Mouse (Mus musculus) CH12.LX (cell line): ENCODE data around the gene Golga1. TPM values are rescaled to one million over a fixed set of nuclear protein-coding genes. Genes with fewer than 3 reads are reported as not detected.

Source experiments
- DNase-seq: peaks from one replicate; pipeline ENCODE4 v3.0.0-alpha.2; 2013; ENCODE audit errors: extremely low read depth
- H3K27ac ChIP-seq: 2 replicates; pipeline ENCODE4 v1.5.1; 2012; ENCODE audit warnings: low read depth, mild to moderate bottlenecking, control low read depth, moderate library complexity; ENCODE audit not compliant: insufficient read depth
- H3K27me3 ChIP-seq: replicated peaks from 2 replicates; pipeline ENCODE3; 2012; ENCODE audit warnings: inconsistent platforms
- H3K36me3 ChIP-seq, 2 experiments: replicated peaks in 1 of 2; 2 replicates each; pipeline versions ENCODE3 to v1.6.1; 2012; ENCODE audit warnings: inconsistent platforms in 1 of 2, low read length in 1 of 2, mild to moderate bottlenecking in 1 of 2, mixed read lengths in 1 of 2, moderate library complexity in 1 of 2; ENCODE audit not compliant: control insufficient read depth in 1 of 2, insufficient read depth in 1 of 2
- H3K4me1 ChIP-seq, 2 experiments: 2 replicates each; pipeline ENCODE4 v1.6.1; 2012; ENCODE audit warnings: inconsistent platforms in 1 of 2, moderate library complexity in 1 of 2; ENCODE audit not compliant: insufficient read depth in 2 of 2, control insufficient read depth in 1 of 2
- H3K4me2 ChIP-seq: 2 replicates; pipeline ENCODE4 v1.6.1; 2012; ENCODE audit warnings: low read depth, mild to moderate bottlenecking, control low read depth; ENCODE audit not compliant: poor library complexity, insufficient read depth, severe bottlenecking
- H3K4me3 ChIP-seq, 3 experiments: fragments of 150-350 bp in 1 of 3; sonication (generic) in 1 of 3; replicated peaks in 1 of 3; 2 replicates each; pipeline versions ENCODE3 to v1.5.1; 2011 to 2012; ENCODE audit warnings: low read depth in 2 of 3, low read length in 2 of 3, mild to moderate bottlenecking in 2 of 3, moderate library complexity in 2 of 3, control low read depth in 1 of 3, improper control_type of control experiment in 1 of 3, inconsistent platforms in 1 of 3, mixed read lengths in 1 of 3; ENCODE audit not compliant: poor library complexity in 1 of 3
- H3K79me2 ChIP-seq: replicated peaks from 2 replicates; pipeline ENCODE4 v1.6.1; 2012; ENCODE audit warnings: mild to moderate bottlenecking, moderate library complexity; ENCODE audit not compliant: control insufficient read depth, poor library complexity, insufficient read depth, severe bottlenecking; ENCODE audit errors: extremely low read depth
- H3K9ac ChIP-seq: 2 replicates; pipeline ENCODE4 v1.6.1; 2012; ENCODE audit warnings: low read depth, mild to moderate bottlenecking, control low read depth, moderate library complexity; ENCODE audit not compliant: insufficient read depth
- H3K9me3 ChIP-seq: replicated peaks from 2 replicates; pipeline ENCODE3; 2012; ENCODE audit warnings: low read length, inconsistent platforms, mixed read lengths
- CHD1 ChIP-seq: IDR thresholded peaks from 2 replicates; pipeline ENCODE4 v1.6.1; 2012; ENCODE audit warnings: low read depth, low read length, improper control_type of control experiment, inconsistent platforms
- CHD2 ChIP-seq: IDR thresholded peaks from 2 replicates; pipeline ENCODE4 v1.6.1; 2011; ENCODE audit warnings: low read length, improper control_type of control experiment
- CTCF ChIP-seq, 2 experiments: IDR thresholded peaks in 1 of 2; conservative IDR thresholded peaks in 1 of 2; 2 replicates each; pipeline ENCODE4 v1.5.1; 2011 to 2012; ENCODE audit warnings: low read depth in 2 of 2, low read length in 2 of 2, improper control_type of control experiment in 1 of 2, inconsistent platforms in 1 of 2, mild to moderate bottlenecking in 1 of 2, moderate library complexity in 1 of 2
- E2F4 ChIP-seq: IDR thresholded peaks from 2 replicates; pipeline ENCODE4 v1.6.1; 2011; ENCODE audit warnings: low read depth, low read length, improper control_type of control experiment; ENCODE audit not compliant: insufficient replicate concordance
- ELF1 ChIP-seq: IDR thresholded peaks from 2 replicates; pipeline ENCODE4 v1.6.1; 2014; ENCODE audit warnings: low read depth, mild to moderate bottlenecking, inconsistent platforms, low read length, improper control_type of control experiment
- EP300 ChIP-seq: IDR thresholded peaks from 2 replicates; pipeline ENCODE4 v1.6.1; 2011; ENCODE audit warnings: low read length, improper control_type of control experiment
- GABPA ChIP-seq: IDR thresholded peaks from 2 replicates; pipeline ENCODE4 v1.6.1; 2012; ENCODE audit warnings: low read depth, low read length, improper control_type of control experiment, inconsistent platforms; ENCODE audit not compliant: insufficient replicate concordance
- HCFC1 ChIP-seq: IDR thresholded peaks from 2 replicates; pipeline ENCODE4 v1.6.1; 2012; ENCODE audit warnings: low read depth, mild to moderate bottlenecking, inconsistent platforms, low read length, improper control_type of control experiment
- JUN ChIP-seq: IDR thresholded peaks from 2 replicates; pipeline ENCODE4 v1.6.1; 2011; ENCODE audit warnings: low read depth, mild to moderate bottlenecking, low read length, improper control_type of control experiment, moderate library complexity; ENCODE audit not compliant: insufficient read depth
- KAT2A ChIP-seq: IDR thresholded peaks from 2 replicates; pipeline ENCODE4 v1.6.1; 2012; ENCODE audit warnings: low read length, improper control_type of control experiment, inconsistent platforms; ENCODE audit not compliant: insufficient replicate concordance
- MAX ChIP-seq: IDR thresholded peaks from 2 replicates; pipeline ENCODE4 v1.6.1; 2011; ENCODE audit warnings: low read length, improper control_type of control experiment
- MXI1 ChIP-seq: IDR thresholded peaks from 2 replicates; pipeline ENCODE4 v1.6.1; 2011; ENCODE audit warnings: mild to moderate bottlenecking, low read depth, low read length, improper control_type of control experiment
- MYC ChIP-seq: IDR thresholded peaks from 2 replicates; pipeline ENCODE4 v1.6.1; 2011; ENCODE audit warnings: low read depth, mild to moderate bottlenecking, improper control_type of control experiment, low read length
- NELFE ChIP-seq: IDR thresholded peaks from 2 replicates; pipeline ENCODE4 v1.6.1; 2011; ENCODE audit warnings: low read depth, low read length, improper control_type of control experiment
- NRF1 ChIP-seq: IDR thresholded peaks from 2 replicates; pipeline ENCODE4 v1.6.1; 2014; ENCODE audit warnings: low read depth, mild to moderate bottlenecking, inconsistent platforms, low read length, improper control_type of control experiment, moderate library complexity
- POLR2A ChIP-seq: IDR thresholded peaks from 2 replicates; pipeline ENCODE4 v1.6.1; 2011; ENCODE audit warnings: low read depth, mild to moderate bottlenecking, improper control_type of control experiment, low read length
- POLR2AphosphoS2 ChIP-seq: IDR thresholded peaks from 2 replicates; pipeline ENCODE4 v1.6.1; 2011; ENCODE audit warnings: low read depth, low read length, improper control_type of control experiment
- SIN3A ChIP-seq: IDR thresholded peaks from 2 replicates; pipeline ENCODE4 v1.6.1; 2012; ENCODE audit warnings: low read length, improper control_type of control experiment, inconsistent platforms
- TBP ChIP-seq: conservative IDR thresholded peaks from 2 replicates; pipeline ENCODE4 v1.6.1; 2011; ENCODE audit warnings: low read depth, low read length, improper control_type of control experiment
- TCF12 ChIP-seq: IDR thresholded peaks from 2 replicates; pipeline ENCODE4 v1.6.1; 2014; ENCODE audit warnings: low read depth, mild to moderate bottlenecking, inconsistent platforms, low read length, improper control_type of control experiment
- USF1 ChIP-seq: IDR thresholded peaks from 2 replicates; pipeline ENCODE4 v1.6.1; 2014; ENCODE audit warnings: low read depth, mild to moderate bottlenecking, inconsistent platforms, low read length, improper control_type of control experiment
- ZMIZ1 ChIP-seq: IDR thresholded peaks from 2 replicates; pipeline ENCODE4 v1.6.1; 2012; ENCODE audit warnings: low read depth, mild to moderate bottlenecking, inconsistent platforms, low read length, improper control_type of control experiment
- dilution Hi-C: fragments of 300-500 bp; cut with MboI; formaldehyde crosslinking; loops from 2 replicates; pipeline ENCODE4 v1.14.3; 2020; ENCODE audit warnings: low sequenced_read_pairs; ENCODE audit not compliant: extremely low pct_unique_long_range_greater_than_20kb, extremely low pct_ligation_motif_present
- in situ Hi-C: fragments of 300-500 bp; cut with MboI; formaldehyde crosslinking; loops from 3 replicates; pipeline ENCODE4 v1.14.3; 2019; ENCODE audit warnings: low sequenced_read_pairs, low pct_ligation_motif_present, low pct_unique_long_range_greater_than_20kb, mixed read lengths
- polyA plus RNA-seq: library from polyadenylated mRNA; unstranded; fragments of >175 nt; gene quantifications from 2 replicates; pipeline ENCODE4 v1.2.1, GENCODE M21; 2012; ENCODE audit warnings: low read depth; ENCODE audit not compliant: insufficient read length
- total RNA-seq, 2 experiments: library from RNA; depleted of rRNA; stranded (reverse); fragments of 300-350 nt in 1 of 2; fragments of >200 nt in 1 of 2; gene quantifications; 2 replicates each; pipeline ENCODE4 v1.2.3; 2012 to 2014

The Golga1 gene
- total and polyA plus RNA-seq, 3 experiments = 7.8 to 10.1 (median 8.6) TPM

- in situ Hi-C loops = no loop called here
- TF ChIP-seq CHD1 = no peak
- no peak for TF ChIP-seq EP300
- TF ChIP-seq CHD2 = no peak
- TF ChIP-seq ELF1 = no peak
- TF ChIP-seq CTCF (conservative IDR thresholded peaks at IDR 0.05 in 1 of 2, IDR thresholded peaks at IDR 0.05 in 1 of 2; ENCODE audit: low read depth in 2 of 2, low read length in 2 of 2) = peak in 1 of 2 experiments; percentile 65; a peak in 2 of 4 replicates
- DNase-seq = peak; percentile 80
Observed at GRCm38 (mm10) chr2:39005574-39006079, 59.7 kb downstream of the Golga1 start, which contains the start of gene Rpl35. Gene Rpl35 (minus strand): TSS chr2:39005624.

GRCm38 (mm10) chr2:39004880-39005435 is 60.4 kb downstream of the Golga1 start, which contains the start of gene Arpc5l:
Gene Arpc5l (plus strand): TSS chr2:39005348.
- peak within 1 kb of the TSS; percentile 89 for H3K4me2 ChIP-seq
- dilution Hi-C loops = no loop called here
- TF ChIP-seq CHD2 (peak; percentile 98), JUN (no peak), POLR2A (peak; percentile 97), MXI1 (peak; percentile 86), NELFE (peak; percentile 90), GABPA (no peak), ELF1 (peak; percentile 98), ZMIZ1 (peak; percentile 85; the same call in 1 of the 2 replicates), E2F4 (no peak), MAX (peak; percentile 80; the same call in 1 of the 2 replicates), KAT2A (peak; percentile 74; the same call in 1 of the 2 replicates), TCF12 (peak; percentile 91), TBP (peak; percentile 93), MYC (peak; percentile 67; the same call in 1 of the 2 replicates), SIN3A (peak; percentile 78; the same call in 1 of the 2 replicates), HCFC1 (peak; percentile 85), POLR2AphosphoS2 (peak; percentile 90; the same call in 1 of the 2 replicates), NRF1 (peak; percentile 91), USF1 (no peak), CTCF (conservative IDR thresholded peaks at IDR 0.05 in 1 of 2, IDR thresholded peaks at IDR 0.05 in 1 of 2; ENCODE audit: low read depth in 2 of 2, low read length in 2 of 2) (no peak)
- TF ChIP-seq, all 38 proteins: peak for 15
- Histone ChIP-seq H3K27ac (peak within 1 kb of the TSS; percentile 72), H3K9ac (peak within 1 kb of the TSS; percentile 98), H3K9me3 (no peaks in the 10 kb centered on the region), H3K27me3 (no peaks in the 10 kb centered on the region), H3K4me1 (peaks cover 3 to 29% of the 10 kb centered on the region in 2 experiments), H3K79me2 (peaks cover 59% of the 10 kb centered on the region), H3K4me3 (peak within 1 kb of the TSS; percentile 94 to 99 (median 97)), H3K36me3 (peaks cover 38 to 48% of the 10 kb centered on the region in 2 experiments)
- in situ Hi-C loops = no loop called here
- peak; percentile 91 for DNase-seq

More at GRCm38 (mm10) chr2:39005574-39006079, 59.7 kb downstream of the Golga1 start, which contains the start of gene Rpl35:
- Histone ChIP-seq H3K4me1 (peaks cover 3 to 24% of the 10 kb centered on the region in 2 experiments), H3K9me3 (no peaks in the 10 kb centered on the region), H3K4me2 (peak within 1 kb of the TSS; percentile 89), H3K79me2 (peaks cover 65% of the 10 kb centered on the region), H3K27me3 (no peaks in the 10 kb centered on the region), H3K4me3 (peak within 1 kb of the TSS; percentile 94 to 99 (median 97)), H3K27ac (peak within 1 kb of the TSS; percentile 72), H3K9ac (peak within 1 kb of the TSS; percentile 98), H3K36me3 (peaks cover 31 to 41% of the 10 kb centered on the region in 2 experiments)
- dilution Hi-C loops = no loop called here
